Mouse (Mus musculus) layer of hippocampus, adult 2 months (tissue): ENCODE measurements around the gene Sik3. TPM values are rescaled to one million over a fixed set of nuclear protein-coding genes. Genes with fewer than 3 reads are reported as not detected.
A peak's percentile ranks its signal among the peaks of the same experiment; 100 is the strongest.

Experiments
- DNase-seq, 2 experiments: peaks; one replicate each; pipeline ENCODE4 v3.0.0; 2022; ENCODE audit warnings: low spot score in 2 of 2
- H3K27ac ChIP-seq: fragments of 200-600 bp; 2 replicates; pipeline ENCODE4 v1.8.1; 2022
- H3K4me3 ChIP-seq: fragments of 200-600 bp; 2 replicates; pipeline ENCODE4 v1.8.1; 2022; ENCODE audit warnings: mild to moderate bottlenecking
- CTCF ChIP-seq: fragments of 200-600 bp; conservative IDR thresholded peaks from 2 replicates; pipeline ENCODE4 v1.8.1; 2022; ENCODE audit warnings: antibody characterized with exemption, mild to moderate bottlenecking, moderate library complexity
- total RNA-seq, 2 experiments: library from RNA; stranded (reverse); gene quantifications; 2 replicates each; pipeline ENCODE4 v1.2.3; 2021

Sik3 gene
- total RNA-seq, 2 experiments from 2014 or later = 133 to 141 TPM

DNA sequence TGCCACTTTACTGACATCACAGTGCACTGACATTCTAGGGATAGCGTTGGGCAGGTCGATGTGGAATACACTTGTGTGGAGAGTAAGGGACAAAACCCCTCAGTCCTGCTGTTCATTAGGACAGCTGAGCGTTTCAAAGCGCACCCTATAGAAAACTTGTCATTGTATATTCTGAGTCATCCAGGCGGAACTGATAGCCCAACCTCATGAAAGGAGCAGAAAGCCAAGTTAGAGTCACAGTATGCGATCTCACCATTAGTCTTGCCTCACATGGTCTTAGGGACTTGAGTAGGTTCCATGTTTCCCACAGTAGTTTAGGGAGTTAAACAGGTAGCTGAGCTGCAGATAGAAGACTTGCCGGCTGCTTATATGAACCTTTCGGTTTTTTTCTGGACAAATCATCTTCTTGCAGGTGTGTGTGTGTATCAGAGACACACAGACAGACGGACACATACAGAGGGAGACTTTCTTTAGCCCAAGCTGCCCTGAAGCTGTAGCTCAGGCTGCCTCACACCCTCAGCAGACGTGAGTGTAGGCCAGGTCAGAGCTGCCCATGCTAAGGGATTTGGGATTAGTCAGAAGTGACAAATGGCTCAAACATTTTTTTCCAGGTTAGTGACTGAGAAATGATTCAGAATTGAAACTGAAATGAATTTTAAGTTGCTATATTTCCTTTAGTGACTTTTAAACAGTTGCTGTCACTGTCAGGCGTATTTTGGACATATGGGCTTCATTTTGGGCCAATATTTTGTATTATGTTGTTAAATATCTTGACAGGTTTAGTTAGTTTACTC is 34.3 kb downstream of the Sik3 start:
- no peak for DNase-seq
- H3K4me3 ChIP-seq = no peak overlapping the region
- H3K27ac ChIP-seq = no peak overlapping the region
- no peak for TF ChIP-seq CTCF

DNA sequence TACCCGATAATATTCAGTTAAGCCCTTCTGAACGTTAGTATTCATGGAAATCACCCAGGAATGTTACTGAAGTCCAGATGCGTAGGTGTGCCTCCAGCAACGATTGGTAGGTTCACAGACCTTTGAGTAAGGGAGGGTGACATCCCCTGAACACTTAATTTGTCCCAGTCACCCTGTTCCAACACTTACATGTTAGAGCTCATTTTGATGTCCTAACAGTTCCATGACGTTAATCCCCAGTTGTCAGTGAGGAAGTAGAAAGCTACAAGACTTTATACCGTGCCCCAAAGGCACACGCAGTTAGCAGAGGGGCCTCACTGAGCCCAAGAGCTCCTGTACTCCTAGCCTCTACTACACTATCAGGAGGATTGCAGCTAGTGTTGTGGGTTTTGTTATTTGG is 36.9 kb downstream of the Sik3 start:
- TF ChIP-seq CTCF = no peak
- DNase-seq = no peak
- no peak overlapping the region for H3K27ac ChIP-seq
- no peak overlapping the region for H3K4me3 ChIP-seq

DNA sequence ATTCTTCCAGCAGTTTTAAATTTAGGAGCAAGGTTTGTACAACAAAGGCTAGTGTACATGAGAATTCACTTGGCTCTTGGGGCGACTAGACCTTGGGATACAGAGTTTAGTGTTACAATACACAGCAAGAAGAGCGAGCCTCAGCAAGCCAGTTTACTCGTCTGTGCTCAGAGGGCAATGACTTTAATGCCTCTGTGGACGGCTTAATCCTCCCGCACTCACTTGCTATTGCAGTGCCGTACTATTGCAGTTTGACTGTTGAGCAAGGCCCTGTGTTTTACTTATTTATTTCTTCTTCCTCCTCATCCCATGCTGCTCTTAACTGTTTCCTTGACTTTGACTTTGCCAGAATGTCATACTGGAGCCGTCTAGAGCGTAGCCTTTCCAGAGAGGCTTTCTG is 37.6 kb downstream of the Sik3 start:
- Histone ChIP-seq H3K27ac (peak overlapping the region; percentile 32; the same call in 1 of the 2 replicates), H3K4me3 (no peak overlapping the region)
- no peak for DNase-seq
- TF ChIP-seq CTCF = no peak

DNA sequence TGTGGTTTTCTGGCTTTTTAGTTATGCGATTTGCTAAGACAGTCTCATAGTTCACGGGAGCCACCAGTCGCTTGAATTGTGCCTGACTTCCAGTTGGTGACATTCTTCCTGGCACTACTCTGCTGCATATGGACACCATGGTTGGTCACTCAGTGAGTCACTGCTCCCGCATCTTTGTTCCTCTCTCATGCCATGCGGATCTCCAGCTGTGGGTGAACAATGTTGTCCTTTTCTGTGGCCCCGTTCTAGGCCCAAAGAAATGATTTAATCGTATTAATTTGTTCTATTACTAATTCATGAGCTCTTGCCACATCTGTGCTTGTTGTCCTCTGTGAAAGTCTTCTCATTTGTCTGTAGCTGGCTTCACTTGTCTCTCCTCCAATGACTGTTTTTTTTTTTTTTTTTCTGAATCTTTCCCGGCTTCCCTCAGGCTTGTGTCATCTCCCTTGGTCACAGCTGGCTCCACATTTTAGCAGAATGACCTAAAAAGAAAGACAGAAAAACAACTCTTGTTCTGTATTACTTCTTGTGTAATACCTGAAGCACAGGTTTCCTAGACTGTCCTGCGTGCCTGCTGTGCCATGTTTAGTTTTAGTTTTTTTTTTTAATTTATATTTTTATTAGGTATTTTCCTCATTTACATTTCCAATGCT is 40.5 kb downstream of the Sik3 start:
- DNase-seq = peak in 1 of 2 experiments; percentile 33

DNA sequence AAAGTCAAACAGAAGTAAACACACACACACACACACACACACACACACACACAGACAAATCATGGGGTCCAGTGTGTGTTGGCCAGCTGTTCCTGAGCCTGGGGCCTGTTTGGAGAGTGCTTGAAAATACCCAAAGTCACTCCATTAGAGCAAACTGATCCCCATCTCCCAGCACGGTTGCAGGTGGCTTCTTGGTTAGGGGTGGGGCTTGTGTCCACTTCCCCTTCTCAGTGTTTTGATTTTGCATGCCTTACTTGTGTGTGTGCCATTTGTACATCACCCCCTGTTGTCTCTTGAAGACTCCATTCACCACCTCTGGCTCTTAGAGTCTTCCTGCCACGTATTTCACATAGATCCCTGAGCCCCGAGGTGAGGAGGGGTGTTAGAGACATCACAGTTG is 45.4 kb downstream of the Sik3 start:
- no peak for TF ChIP-seq CTCF
- no peak for DNase-seq
- H3K27ac ChIP-seq = 0 out of 2 replicates have a peak overlapping the region, but pooled peaks have one; percentile 23
- no peak overlapping the region for H3K4me3 ChIP-seq

More for the DNA sequence above, 40.5 kb downstream of the Sik3 start:
- H3K27ac ChIP-seq = peak overlapping the region; percentile 61
- H3K4me3 ChIP-seq = no peak overlapping the region
- TF ChIP-seq CTCF = no peak

DNA sequence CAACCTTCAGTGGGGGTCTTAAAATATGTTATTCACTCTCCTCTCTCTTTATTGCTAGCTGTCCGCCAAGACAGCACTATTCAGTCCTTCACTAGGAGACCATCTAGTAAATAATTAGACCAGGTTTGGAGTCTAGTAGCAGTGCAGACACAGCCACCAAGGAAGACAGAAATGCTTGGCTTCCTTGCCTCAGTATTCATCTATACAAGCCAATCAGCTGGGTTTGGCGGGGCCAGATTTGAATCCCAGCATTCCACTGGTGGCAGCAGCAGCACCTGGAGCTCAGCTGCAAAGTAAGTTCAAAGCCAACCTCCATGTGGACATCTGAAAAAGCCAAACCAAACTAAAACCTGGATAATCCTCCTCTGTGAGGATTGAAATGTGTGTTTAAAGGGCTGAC is 47.6 kb downstream of the Sik3 start:
- no peak for DNase-seq
- no peak for TF ChIP-seq CTCF
- no peak overlapping the region for H3K27ac ChIP-seq

DNA sequence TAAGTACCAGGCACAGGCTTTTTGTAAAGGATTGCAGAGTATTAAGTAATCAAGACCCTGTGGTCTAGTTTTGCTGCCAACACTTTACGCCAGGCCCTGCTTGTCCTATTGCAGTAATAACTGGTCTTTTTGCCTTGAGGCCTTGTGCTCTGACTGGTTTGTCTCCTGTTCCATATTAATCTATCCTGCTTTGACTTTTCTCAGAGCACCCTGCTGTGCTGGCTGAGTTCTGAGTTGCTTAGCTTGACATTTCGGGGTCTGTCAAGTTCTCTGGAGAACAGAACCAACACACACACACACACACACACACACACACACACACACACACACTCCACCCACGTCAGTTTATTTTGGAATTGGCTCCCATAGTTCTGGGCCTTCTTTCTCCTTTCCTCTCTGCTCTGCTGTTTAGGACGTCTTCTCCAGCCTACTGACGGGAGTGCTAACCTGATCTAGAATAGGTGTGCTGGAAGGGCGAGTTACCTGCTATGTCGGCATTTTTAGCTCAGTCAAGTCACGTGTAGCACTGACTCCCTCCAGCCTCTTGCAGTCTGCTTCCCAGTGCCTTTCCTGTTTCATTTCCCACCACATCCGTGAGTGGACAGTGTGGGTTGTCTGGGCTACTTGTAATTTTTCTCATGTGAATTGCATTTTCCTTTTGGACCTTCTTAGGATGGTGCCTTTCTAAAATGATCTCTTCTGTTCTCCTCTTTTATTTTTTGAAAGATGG is 49.2 kb downstream of the Sik3 start:
- H3K27ac ChIP-seq = peak overlapping the region; percentile 78

More for the DNA sequence above, 47.6 kb downstream of the Sik3 start:
- H3K4me3 ChIP-seq = no peak overlapping the region

DNA sequence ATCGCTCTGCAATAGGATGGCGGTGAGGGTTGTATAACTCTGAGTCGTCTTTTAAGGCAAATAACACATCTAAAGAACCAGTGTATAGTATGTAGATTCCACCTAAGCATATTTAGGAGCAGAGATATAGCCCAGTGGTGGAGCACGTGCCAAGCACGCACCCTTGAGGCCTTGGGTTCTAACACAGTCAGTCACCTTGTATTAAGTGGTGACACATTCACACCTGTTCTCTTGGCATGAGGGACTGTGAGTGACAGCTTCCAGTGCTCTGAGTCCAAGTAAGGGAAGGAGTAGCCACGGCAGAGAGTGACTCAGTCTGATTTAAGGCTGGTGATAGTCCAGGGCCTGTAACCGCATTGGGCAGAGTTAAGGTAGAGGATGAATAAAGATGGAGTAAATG is 51.7 kb downstream of the Sik3 start:
- Histone ChIP-seq H3K4me3 (no peak overlapping the region), H3K27ac (no peak overlapping the region)
- no peak for TF ChIP-seq CTCF
- no peak for DNase-seq

More for the DNA sequence above, 49.2 kb downstream of the Sik3 start:
- no peak for TF ChIP-seq CTCF
- peak in 1 of 2 experiments; percentile 39 for DNase-seq
- H3K4me3 ChIP-seq = no peak overlapping the region

DNA sequence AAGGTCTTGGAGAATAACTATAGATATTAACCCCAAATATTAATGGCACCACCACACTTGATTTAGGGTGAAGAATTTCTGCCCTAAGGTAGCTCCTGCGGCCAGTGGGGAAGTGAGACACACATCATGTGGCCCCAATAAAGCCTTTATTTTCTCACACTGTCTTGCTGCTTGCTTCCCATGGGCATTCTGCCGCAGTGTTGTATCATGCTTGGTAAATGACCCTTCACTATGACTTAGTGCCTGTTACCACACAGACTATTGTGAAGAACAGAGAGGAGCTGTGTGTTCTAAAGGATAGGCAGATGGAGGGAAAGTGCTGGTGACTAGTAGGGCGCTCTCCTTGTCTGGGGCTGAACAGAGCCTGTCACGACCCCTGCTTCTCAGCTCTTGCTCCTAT is 54.1 kb downstream of the Sik3 start:
- TF ChIP-seq CTCF = no peak
- DNase-seq = no peak
- H3K27ac ChIP-seq = peak overlapping the region; percentile 20
- no peak overlapping the region for H3K4me3 ChIP-seq

DNA sequence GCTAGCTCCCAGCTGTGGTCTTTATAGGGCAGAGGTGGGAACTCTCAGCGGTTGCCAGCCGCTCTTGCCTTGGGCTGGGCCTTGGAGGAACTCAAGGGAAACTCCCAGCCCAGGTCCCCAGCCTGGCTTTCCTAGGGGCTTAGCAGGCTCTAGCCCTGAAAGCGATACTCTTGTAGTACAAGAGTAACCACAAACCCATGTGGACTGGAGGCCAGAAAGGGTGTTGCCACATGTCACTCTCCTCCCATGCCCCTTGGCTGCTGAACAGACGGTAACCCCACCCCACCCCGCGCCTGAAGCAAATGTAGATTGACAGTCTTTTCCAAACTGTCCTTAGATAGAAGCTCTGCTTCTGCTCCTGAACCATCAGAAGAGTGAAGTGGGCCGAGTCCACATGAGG is 55.1 kb downstream of the Sik3 start:
- no peak for DNase-seq
- no peak for TF ChIP-seq CTCF
- Histone ChIP-seq H3K4me3 (no peak overlapping the region), H3K27ac (peak overlapping the region; percentile 20)

DNA sequence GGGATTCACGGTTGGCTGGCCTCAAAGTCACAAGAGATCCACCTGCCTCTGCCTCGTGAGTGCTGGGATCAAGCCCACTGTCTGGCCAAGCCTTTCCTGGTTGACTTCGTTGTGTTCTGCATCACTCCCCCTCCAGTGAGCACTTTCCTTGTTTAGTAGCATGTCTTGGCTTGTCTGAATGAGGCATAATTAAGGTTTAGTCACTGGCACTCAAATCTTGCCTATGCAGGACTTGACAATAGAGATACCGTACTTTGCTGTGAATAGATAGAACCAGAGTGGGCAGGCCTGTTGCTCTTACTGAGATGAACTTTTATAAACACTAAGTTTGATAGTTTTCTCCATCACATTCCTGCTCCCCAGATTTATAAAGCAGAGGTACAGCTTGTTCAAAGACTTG is 56.4 kb downstream of the Sik3 start:
- DNase-seq = no peak
- no peak for TF ChIP-seq CTCF
- Histone ChIP-seq H3K27ac (peak overlapping the region; percentile 73; the same call in 1 of the 2 replicates), H3K4me3 (no peak overlapping the region)

DNA sequence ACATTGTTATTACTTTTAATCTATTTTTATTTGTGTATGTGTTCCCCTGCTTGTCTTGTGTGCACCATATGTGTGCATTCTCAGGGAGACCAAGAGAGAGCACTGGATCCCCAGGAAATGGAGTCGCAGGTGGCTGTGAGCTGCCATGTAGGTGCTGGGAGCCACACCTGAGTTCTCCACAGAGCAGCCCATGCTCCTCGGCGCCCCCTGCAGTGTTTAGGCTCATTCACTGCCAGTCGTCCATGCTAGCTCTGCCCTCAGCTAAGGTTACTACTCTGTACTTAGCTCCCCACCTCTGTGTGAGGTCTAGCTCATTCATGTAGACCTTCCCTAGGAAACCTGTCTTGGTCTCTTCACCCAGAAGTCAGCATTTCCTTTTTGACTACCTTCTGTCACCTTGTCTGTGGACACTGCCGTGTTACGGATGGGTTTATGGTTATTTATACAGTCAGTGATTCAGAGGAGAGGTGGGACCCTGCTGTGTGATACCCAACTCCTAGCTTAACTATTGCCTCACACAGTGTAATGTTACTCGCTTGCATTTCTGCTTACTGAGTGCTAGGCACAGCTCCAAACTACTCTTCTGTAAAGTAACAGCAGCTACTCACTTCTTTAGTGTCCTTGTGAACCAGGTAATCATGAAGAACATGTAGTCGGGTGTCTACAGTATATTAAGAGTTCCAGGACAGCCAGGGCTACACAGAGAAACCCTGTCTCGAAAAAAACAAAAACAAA is 59.6 kb downstream of the Sik3 start:
- H3K27ac ChIP-seq = peak overlapping the region; percentile 73
- no peak overlapping the region for H3K4me3 ChIP-seq
- DNase-seq = no peak
- peak; percentile 46 for TF ChIP-seq CTCF
